Mouse (Mus musculus): ENCODE measurements at regions not wholly inside any gene's neighbourhood (a gene's known extent, or its start where the extent isn't known, plus 50 kb on each side); places are given as distances from the start of the nearest gene placed in this dataset.
A peak's percentile ranks its signal among the peaks of the same experiment; 100 is the strongest.

DNA sequence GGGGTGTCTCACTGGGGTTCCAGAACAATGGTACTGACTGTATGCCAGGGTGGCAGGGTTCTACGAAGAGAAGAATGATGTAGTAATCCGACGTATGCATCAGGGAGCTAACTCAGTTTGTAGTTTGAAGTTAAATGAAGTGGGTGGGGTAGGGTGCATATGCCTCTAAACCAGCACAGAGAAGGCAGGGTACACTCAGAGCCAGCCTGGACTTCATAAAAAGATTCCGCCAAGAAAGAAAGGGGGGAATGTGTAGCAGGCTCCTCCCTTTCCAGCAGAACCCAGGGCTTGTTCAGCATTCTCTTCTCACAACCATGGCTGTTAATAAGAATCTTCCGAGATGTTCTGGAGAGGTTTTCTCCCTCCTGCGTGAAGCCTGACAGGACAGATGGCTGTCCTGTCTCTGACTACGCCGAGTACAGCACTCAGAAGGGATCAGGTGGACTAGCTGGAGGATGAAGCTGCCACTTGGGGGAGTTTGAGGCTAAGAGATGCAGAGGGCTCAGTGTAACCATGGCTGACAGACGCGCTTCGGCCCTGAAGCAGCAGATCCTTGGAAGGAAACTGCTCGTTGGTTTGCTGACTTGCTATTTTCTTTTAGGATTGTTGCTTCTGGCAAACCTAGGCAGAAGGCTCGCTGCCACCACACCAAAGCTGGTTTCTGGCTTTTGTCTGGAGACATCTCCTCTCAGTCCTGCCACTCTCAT, 143.4 kb upstream of the Plxnc1 start:
- TF ChIP-seq FLI1 (IDR thresholded peaks at IDR 0.05; ENCODE audit: low read length), result no peak
- no peak for TF ChIP-seq GATA1 (IDR thresholded peaks at IDR 0.05; ENCODE audit: borderline replicate concordance, low read length)
- H3K4me3 ChIP-seq (replicated peaks), result peak overlapping the region; percentile 6
- H3K4me1 ChIP-seq, result peaks cover 42% of the 10 kb centered on the region

DNA sequence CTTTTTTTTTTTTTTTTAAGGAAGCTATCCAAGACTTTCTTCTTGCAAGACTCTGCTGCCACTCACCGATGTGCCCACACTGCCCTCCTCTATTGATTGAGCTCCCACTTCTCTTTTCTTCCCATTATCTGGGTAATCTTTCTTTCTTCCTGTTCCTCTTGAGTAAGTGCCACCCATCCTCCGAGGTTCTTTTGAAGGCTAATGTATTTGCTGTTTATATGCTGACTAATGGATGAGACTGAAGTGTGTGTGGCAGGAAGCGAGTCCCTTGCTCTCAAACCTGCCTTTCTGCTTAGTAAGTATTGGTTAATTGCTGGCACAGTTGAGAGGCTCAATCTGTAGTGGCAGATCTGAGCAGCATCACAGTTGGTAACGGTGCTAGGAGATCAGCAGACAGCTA, 142.1 kb upstream of the Plxnc1 start:
- Histone ChIP-seq H3K27me3 (replicated peaks) (peaks cover 11% of the 10 kb centered on the region), H3K4me3 (replicated peaks) (peak overlapping the region; percentile 48), H3K4me1 (peaks cover 42% of the 10 kb centered on the region), H3K36me3 (replicated peaks; ENCODE audit: low read length) (no peaks in the 10 kb centered on the region), H3K9me3 (no peaks in the 10 kb centered on the region)
- TF ChIP-seq GATA1 (IDR thresholded peaks at IDR 0.05; ENCODE audit: borderline replicate concordance, low read length) (no peak), FLI1 (IDR thresholded peaks at IDR 0.05; ENCODE audit: low read length) (no peak)

More for the DNA sequence above, 143.4 kb upstream of the Plxnc1 start:
- Histone ChIP-seq H3K36me3 (replicated peaks; ENCODE audit: low read length) (no peaks in the 10 kb centered on the region), H3K9me3 (no peaks in the 10 kb centered on the region), H3K27me3 (replicated peaks) (peaks cover 15% of the 10 kb centered on the region)

DNA sequence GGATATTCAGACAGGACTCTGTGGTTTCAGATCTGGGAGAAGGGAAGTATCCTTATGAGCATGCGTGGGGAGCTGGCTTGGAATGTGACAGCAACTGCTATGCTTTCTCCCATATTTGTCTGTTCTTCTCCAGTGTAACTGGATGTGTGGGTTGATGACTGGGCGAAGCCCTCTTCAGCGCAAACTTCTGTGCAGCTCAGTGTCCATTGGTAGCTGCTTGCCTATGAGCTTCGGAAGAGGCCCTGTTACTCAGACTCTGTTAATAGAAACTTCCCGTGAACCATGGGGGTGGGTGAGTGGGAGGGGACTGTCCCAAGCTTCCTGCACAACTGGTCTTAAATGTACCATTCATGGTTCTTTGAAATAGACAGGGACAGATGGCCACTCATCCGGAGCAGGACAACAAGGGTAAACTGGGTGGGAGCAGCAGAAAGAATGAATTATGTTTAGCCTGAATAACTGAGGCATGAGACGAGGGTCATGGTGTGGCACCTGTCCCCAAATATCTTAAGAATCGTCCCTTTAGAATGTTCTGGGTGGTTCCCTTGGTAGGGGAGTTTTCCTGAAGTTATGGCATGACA, 141.1 kb upstream of the Plxnc1 start:
- Histone ChIP-seq H3K4me3 (replicated peaks) (no peak overlapping the region), H3K9me3 (no peaks in the 10 kb centered on the region), H3K27me3 (replicated peaks) (peaks cover 11% of the 10 kb centered on the region), H3K4me1 (peaks cover 42% of the 10 kb centered on the region), H3K36me3 (replicated peaks; ENCODE audit: low read length) (no peaks in the 10 kb centered on the region)
- TF ChIP-seq GATA1 (IDR thresholded peaks at IDR 0.05; ENCODE audit: borderline replicate concordance, low read length) (no peak), FLI1 (IDR thresholded peaks at IDR 0.05; ENCODE audit: low read length) (no peak)

DNA sequence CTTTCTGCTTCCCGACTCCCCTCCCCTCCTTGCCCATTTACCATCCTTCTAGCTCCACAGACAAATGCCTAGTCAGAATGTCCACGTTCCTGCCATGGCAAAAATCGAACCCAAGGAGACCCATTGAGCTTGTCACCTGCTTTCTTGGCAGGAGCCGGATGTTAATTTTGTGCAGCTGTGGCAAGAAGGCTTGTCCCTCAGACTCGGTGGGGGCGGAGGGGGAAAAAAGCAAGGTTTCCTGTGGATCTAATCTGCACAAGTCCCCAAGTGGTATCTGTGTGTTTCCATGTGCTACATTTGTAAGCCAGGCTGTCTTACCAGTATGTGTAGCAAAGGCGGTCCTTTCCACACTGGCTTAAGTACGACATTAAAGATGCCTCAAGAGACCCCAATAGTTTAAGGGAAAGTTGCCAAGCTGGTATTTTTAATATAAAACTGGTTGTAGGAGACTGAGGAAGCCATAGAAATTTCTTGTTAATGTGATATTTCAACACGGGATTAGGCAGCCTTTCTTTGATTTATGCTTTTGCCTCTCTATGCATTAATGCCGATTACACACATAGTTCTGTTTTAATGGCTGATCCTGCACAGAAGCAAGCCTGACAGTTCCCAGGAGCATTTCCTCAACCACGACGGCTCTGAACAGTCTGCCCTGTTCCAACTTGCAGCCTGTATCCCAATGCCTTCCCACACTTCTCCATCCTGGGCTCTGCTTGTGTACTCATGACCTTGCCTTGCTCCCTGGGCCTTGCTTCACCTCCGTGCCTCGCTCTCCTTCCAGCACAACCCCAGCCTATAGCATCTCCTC, 138.9 kb upstream of the Plxnc1 start:
- Histone ChIP-seq H3K27me3 (replicated peaks) (peaks cover 11% of the 10 kb centered on the region), H3K4me3 (replicated peaks) (no peak overlapping the region)
- TF ChIP-seq GATA1 (IDR thresholded peaks at IDR 0.05; ENCODE audit: borderline replicate concordance, low read length), result no peak
- no peak for TF ChIP-seq FLI1 (IDR thresholded peaks at IDR 0.05; ENCODE audit: low read length)

DNA sequence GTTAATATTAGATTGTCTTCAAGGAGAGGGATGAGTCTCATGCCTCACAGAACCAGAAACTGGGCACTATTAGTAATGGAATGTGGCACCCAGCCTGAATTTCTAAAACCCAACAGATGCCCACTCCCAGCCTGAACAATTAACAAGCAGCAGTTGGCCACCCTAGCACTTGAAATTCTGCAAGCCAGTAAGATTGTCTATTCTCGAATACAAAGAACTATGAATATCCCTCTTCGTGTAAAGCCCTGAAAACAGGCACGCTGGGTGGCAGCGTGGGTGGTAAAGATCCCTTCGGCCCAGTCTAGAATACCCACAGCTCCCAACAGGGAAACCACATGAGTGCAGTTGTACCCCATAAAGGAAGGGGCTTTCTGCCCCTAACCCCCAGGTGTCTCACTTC, 138.0 kb upstream of the Plxnc1 start:
- Histone ChIP-seq H3K9me3 (peaks cover 3% of the 10 kb centered on the region; the same call in 1 of the 2 replicates), H3K36me3 (replicated peaks; ENCODE audit: low read length) (no peaks in the 10 kb centered on the region), H3K4me3 (replicated peaks) (no peak overlapping the region), H3K4me1 (peaks cover 28% of the 10 kb centered on the region), H3K27me3 (replicated peaks) (peaks cover 11% of the 10 kb centered on the region)
- TF ChIP-seq GATA1 (IDR thresholded peaks at IDR 0.05; ENCODE audit: borderline replicate concordance, low read length) (no peak), FLI1 (IDR thresholded peaks at IDR 0.05; ENCODE audit: low read length) (no peak)

More for the DNA sequence above, 138.9 kb upstream of the Plxnc1 start:
- peaks cover 3% of the 10 kb centered on the region; the same call in 1 of the 2 replicates for H3K9me3 ChIP-seq
- no peaks in the 10 kb centered on the region for H3K36me3 ChIP-seq (replicated peaks; ENCODE audit: low read length)
- H3K4me1 ChIP-seq, result peaks cover 37% of the 10 kb centered on the region

DNA sequence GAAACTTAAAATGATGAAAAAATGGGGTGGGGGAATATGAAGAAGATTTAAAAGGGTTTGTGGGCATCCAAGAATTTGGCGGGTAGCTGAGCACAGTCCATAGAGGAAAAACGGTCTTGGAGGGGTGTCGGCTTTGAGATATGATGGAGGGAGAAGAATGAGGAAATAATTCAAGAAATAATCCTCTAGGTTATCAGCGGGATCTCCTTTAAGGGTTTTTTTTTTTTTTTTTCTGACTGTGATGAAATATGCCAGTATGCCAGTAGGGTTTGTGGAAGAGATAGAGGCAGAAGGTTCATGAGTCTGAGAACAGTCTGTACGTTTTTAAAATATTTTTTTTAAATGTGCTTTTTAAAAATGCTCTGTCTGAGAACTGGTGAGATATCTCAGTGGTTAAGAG, 135.3 kb upstream of the Plxnc1 start:
- no peak overlapping the region for H3K4me3 ChIP-seq (replicated peaks)
- peaks cover 7% of the 10 kb centered on the region for H3K27me3 ChIP-seq (replicated peaks)
- TF ChIP-seq FLI1 (IDR thresholded peaks at IDR 0.05; ENCODE audit: low read length), result no peak
- no peak for TF ChIP-seq GATA1 (IDR thresholded peaks at IDR 0.05; ENCODE audit: borderline replicate concordance, low read length)
- peaks cover 3% of the 10 kb centered on the region; the same call in 1 of the 2 replicates for H3K9me3 ChIP-seq
- H3K4me1 ChIP-seq, result peaks cover 13% of the 10 kb centered on the region
- no peaks in the 10 kb centered on the region for H3K36me3 ChIP-seq (replicated peaks; ENCODE audit: low read length)

DNA sequence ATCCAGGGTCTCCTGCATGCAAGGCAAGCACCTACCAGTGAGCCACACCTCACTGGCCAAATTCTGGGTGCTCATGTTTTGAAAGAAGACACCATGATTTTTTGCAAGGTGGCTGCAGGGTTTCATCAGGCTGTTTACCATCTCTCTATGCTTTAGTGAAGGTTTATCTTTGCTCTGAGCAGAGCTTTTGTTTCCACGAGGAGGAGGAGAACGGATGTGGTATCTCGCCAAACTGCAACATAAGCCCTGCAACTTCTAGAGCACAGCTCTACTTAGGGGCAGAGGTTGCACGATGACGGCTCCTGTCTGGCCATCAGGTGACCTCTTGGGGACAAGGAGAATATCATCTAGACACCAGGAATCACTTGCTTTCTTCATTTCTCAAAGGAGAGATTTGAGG, 131.8 kb upstream of the Plxnc1 start:
- Histone ChIP-seq H3K4me3 (replicated peaks) (no peak overlapping the region), H3K36me3 (replicated peaks; ENCODE audit: low read length) (no peaks in the 10 kb centered on the region), H3K27me3 (replicated peaks) (peaks cover 6% of the 10 kb centered on the region), H3K4me1 (peaks cover 17% of the 10 kb centered on the region), H3K9me3 (peaks cover 3% of the 10 kb centered on the region; the same call in 1 of the 2 replicates)
- TF ChIP-seq GATA1 (IDR thresholded peaks at IDR 0.05; ENCODE audit: borderline replicate concordance, low read length), result no peak
- no peak for TF ChIP-seq FLI1 (IDR thresholded peaks at IDR 0.05; ENCODE audit: low read length)

DNA sequence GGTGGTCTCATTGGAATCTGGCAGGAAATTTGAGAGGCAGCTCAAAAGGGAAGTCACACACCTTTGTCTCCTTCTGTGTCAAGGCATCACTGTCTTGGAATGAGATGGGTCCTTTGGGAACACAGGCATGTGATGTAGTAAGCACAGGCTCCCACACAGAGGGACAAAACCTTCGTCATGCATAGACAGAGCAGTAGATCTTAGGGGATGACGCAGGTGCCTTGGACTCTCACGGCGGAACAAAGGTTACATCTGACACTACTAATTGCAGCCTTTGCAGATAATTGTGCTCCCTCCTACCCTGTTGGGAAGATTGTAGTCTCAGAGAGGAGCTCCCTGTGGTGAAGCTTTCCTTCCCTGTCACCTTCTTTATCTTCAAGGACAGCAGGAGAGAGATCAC, 131.3 kb upstream of the Plxnc1 start:
- no peaks in the 10 kb centered on the region for H3K36me3 ChIP-seq (replicated peaks; ENCODE audit: low read length)
- peaks cover 3% of the 10 kb centered on the region; the same call in 1 of the 2 replicates for H3K9me3 ChIP-seq
- H3K4me3 ChIP-seq (replicated peaks), result no peak overlapping the region
- peaks cover 6% of the 10 kb centered on the region for H3K27me3 ChIP-seq (replicated peaks)
- H3K4me1 ChIP-seq, result peaks cover 17% of the 10 kb centered on the region
- TF ChIP-seq FLI1 (IDR thresholded peaks at IDR 0.05; ENCODE audit: low read length) (no peak), GATA1 (IDR thresholded peaks at IDR 0.05; ENCODE audit: borderline replicate concordance, low read length) (no peak)

DNA sequence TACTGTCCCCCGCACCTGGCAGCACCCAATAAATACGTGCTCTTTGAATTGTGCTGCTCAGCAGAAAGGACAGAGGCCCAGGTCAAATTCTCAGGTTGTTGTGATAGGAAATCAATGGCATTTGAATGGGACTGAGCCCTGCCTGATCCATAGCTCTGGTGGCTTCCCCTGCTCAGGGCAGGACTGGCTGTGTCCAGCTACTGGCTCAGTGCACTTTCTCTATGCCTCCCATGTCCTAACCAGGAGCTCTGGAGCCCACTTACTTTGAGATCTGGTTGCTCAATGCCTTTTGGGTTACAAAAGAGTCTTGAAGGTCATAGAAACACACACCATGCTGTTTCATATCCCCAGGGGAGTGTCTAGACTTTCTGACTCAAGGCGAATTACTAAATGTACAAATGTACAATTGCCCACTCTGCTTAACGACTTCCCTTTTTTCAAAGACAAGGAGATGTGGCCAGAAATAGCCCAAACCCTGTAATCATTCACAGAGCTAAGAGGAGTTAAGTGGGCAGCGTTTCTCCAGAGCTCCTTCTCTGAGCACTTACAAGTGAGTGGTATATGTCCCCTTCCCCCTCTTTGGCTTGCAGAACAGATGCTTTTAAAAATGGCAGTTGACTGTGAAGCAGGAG, 130.4 kb upstream of the Plxnc1 start:
- Histone ChIP-seq H3K36me3 (replicated peaks; ENCODE audit: low read length) (no peaks in the 10 kb centered on the region), H3K4me1 (peaks cover 17% of the 10 kb centered on the region), H3K27me3 (replicated peaks) (peaks cover 6% of the 10 kb centered on the region), H3K9me3 (peaks cover 9% of the 10 kb centered on the region), H3K4me3 (replicated peaks) (no peak overlapping the region)
- no peak for TF ChIP-seq GATA1 (IDR thresholded peaks at IDR 0.05; ENCODE audit: borderline replicate concordance, low read length)
- no peak for TF ChIP-seq FLI1 (IDR thresholded peaks at IDR 0.05; ENCODE audit: low read length)

Data from megakaryocyte, embryonic 14.5 days (primary cell).